Mouse (Mus musculus) MEL (cell line): ENCODE measurements at regions not wholly inside any gene's neighbourhood (a gene's known extent, or its start where the extent isn't known, plus 50 kb on each side); places are given as distances from the start of the nearest gene placed in this dataset.
A peak's percentile ranks its signal among the peaks of the same experiment; 100 is the strongest.

Experiments used
- DNase-seq: peaks from one replicate; pipeline ENCODE4 v3.0.0; 2011; ENCODE audit warnings: low read depth, low spot score
- H3K27ac ChIP-seq: 2 replicates; pipeline ENCODE4 v1.5.1; 2012; ENCODE audit warnings: low read depth, mild to moderate bottlenecking, control low read depth, low read length, moderate library complexity; ENCODE audit not compliant: control insufficient read depth
- H3K27me3 ChIP-seq, 2 experiments: fragments of 150-350 bp in 1 of 2; sonication (generic) in 1 of 2; 2 replicates each; pipeline ENCODE4 v1.6.1; 2012; ENCODE audit warnings: low read length in 2 of 2, mild to moderate bottlenecking in 2 of 2, improper control_type of control experiment in 1 of 2, moderate library complexity in 1 of 2; ENCODE audit not compliant: insufficient read depth in 2 of 2, control insufficient read depth in 1 of 2
- H3K36me3 ChIP-seq, 2 experiments: 2 replicates each; pipeline ENCODE4 v1.6.1; 2012 to 2014; ENCODE audit warnings: low read length in 2 of 2, improper control_type of control experiment in 1 of 2, inconsistent platforms in 1 of 2, mild to moderate bottlenecking in 1 of 2; ENCODE audit not compliant: insufficient read depth in 2 of 2, control insufficient read depth in 1 of 2
- H3K4me1 ChIP-seq, 2 experiments: fragments of 150-350 bp in 1 of 2; sonication (generic) in 1 of 2; 2 replicates each; pipeline ENCODE4 v1.6.1; 2012; ENCODE audit warnings: low read length in 2 of 2, improper control_type of control experiment in 1 of 2, mild to moderate bottlenecking in 1 of 2; ENCODE audit not compliant: insufficient read depth in 2 of 2, control insufficient read depth in 1 of 2
- H3K4me3 ChIP-seq, 2 experiments: fragments of 150-350 bp in 1 of 2; sonication (generic) in 1 of 2; 2 replicates each; pipeline ENCODE4 v1.5.1; 2012; ENCODE audit warnings: low read depth in 2 of 2, low read length in 2 of 2, mild to moderate bottlenecking in 2 of 2, moderate library complexity in 2 of 2, control low read depth in 1 of 2, improper control_type of control experiment in 1 of 2; ENCODE audit not compliant: control insufficient read depth in 1 of 2, insufficient read depth in 1 of 2
- H3K79me2 ChIP-seq: 2 replicates; pipeline ENCODE4 v1.6.1; 2012; ENCODE audit warnings: mild to moderate bottlenecking, low read length, moderate library complexity; ENCODE audit not compliant: control insufficient read depth, poor library complexity, insufficient read depth
- H3K9ac ChIP-seq: 2 replicates; pipeline ENCODE4 v1.6.1; 2012; ENCODE audit warnings: low read depth, mild to moderate bottlenecking, control low read depth, low read length, moderate library complexity; ENCODE audit not compliant: control insufficient read depth, poor library complexity, severe bottlenecking
- H3K9me3 ChIP-seq: fragments of 150-350 bp; sonication (generic); replicated peaks from 2 replicates; pipeline ENCODE4 v1.6.1; 2012; ENCODE audit warnings: mild to moderate bottlenecking, low read length, improper control_type of control experiment, moderate library complexity; ENCODE audit not compliant: insufficient read depth
- BHLHE40 ChIP-seq: IDR thresholded peaks from 2 replicates; pipeline ENCODE4 v1.6.1; 2012; ENCODE audit warnings: low read depth, mild to moderate bottlenecking, inconsistent platforms, low read length, improper control_type of control experiment, borderline replicate concordance
- ELF1 ChIP-seq: IDR thresholded peaks from 2 replicates; pipeline ENCODE4 v1.6.1; 2014; ENCODE audit warnings: low read depth, mild to moderate bottlenecking, inconsistent platforms, low read length, improper control_type of control experiment, moderate library complexity
- EP300 ChIP-seq, 2 experiments: IDR thresholded peaks; 2 replicates each; pipeline ENCODE4 v1.6.1; 2011; ENCODE audit warnings: improper control_type of control experiment in 2 of 2, low read length in 2 of 2, low read depth in 1 of 2, mild to moderate bottlenecking in 1 of 2
- ETS1 ChIP-seq: IDR thresholded peaks from 2 replicates; pipeline ENCODE4 v1.6.1; 2012; ENCODE audit warnings: low read depth, mild to moderate bottlenecking, inconsistent platforms, low read length, improper control_type of control experiment, moderate library complexity
- GATA1 ChIP-seq: IDR thresholded peaks from 2 replicates; pipeline ENCODE4 v1.6.1; 2011; ENCODE audit warnings: low read depth, low read length, improper control_type of control experiment
- JUND ChIP-seq: IDR thresholded peaks from 2 replicates; pipeline ENCODE4 v1.6.1; 2011; ENCODE audit warnings: low read depth, mild to moderate bottlenecking, improper control_type of control experiment, low read length
- MEF2A ChIP-seq: IDR thresholded peaks from 2 replicates; pipeline ENCODE4 v1.6.1; 2014; ENCODE audit warnings: low read depth, mild to moderate bottlenecking, inconsistent platforms, low read length, improper control_type of control experiment; ENCODE audit not compliant: poor library complexity, insufficient replicate concordance, severe bottlenecking; ENCODE audit errors: extremely low read depth
- POLR2A ChIP-seq, 2 experiments: IDR thresholded peaks; 2 replicates each; pipeline ENCODE4 v1.6.1; 2011 to 2012; ENCODE audit warnings: low read length in 2 of 2, mild to moderate bottlenecking in 2 of 2, control low read depth in 1 of 2, improper control_type of control experiment in 1 of 2, low read depth in 1 of 2, moderate library complexity in 1 of 2; ENCODE audit not compliant: control insufficient read depth in 1 of 2, insufficient read depth in 1 of 2, poor library complexity in 1 of 2
- POLR2AphosphoS5 ChIP-seq: IDR thresholded peaks from 2 replicates; pipeline ENCODE4 v1.6.1; 2012; ENCODE audit warnings: low read depth, borderline replicate concordance, mild to moderate bottlenecking, inconsistent platforms, low read length, moderate library complexity, mixed read lengths
- RAD21 ChIP-seq: IDR thresholded peaks from 2 replicates; pipeline ENCODE4 v1.6.1; 2011; ENCODE audit warnings: mild to moderate bottlenecking, low read depth, low read length, improper control_type of control experiment
- RCOR1 ChIP-seq: IDR thresholded peaks from 2 replicates; pipeline ENCODE4 v1.6.1; 2012; ENCODE audit warnings: low read depth, mild to moderate bottlenecking, inconsistent platforms, low read length, improper control_type of control experiment
- SIN3A ChIP-seq: IDR thresholded peaks from 2 replicates; pipeline ENCODE4 v1.6.1; 2012; ENCODE audit warnings: low read length, improper control_type of control experiment, inconsistent platforms
- SMC3 ChIP-seq: IDR thresholded peaks from 2 replicates; pipeline ENCODE4 v1.6.1; 2011; ENCODE audit warnings: low read depth, low read length, improper control_type of control experiment
- TCF12 ChIP-seq: IDR thresholded peaks from 2 replicates; pipeline ENCODE4 v1.6.1; 2014; ENCODE audit warnings: low read depth, mild to moderate bottlenecking, inconsistent platforms, low read length, improper control_type of control experiment, moderate library complexity

- TF ChIP-seq SIN3A: no peak
- TF ChIP-seq POLR2A (IDR thresholded peaks at IDR 0.05; ENCODE audit: control insufficient read depth in 1 of 2, insufficient read depth in 1 of 2, low read depth in 1 of 2, low read length in 2 of 2, poor library complexity in 1 of 2): no peak
- TF ChIP-seq ETS1: no peak
- no peak for TF ChIP-seq JUND
- no peak for TF ChIP-seq ELF1
- TF ChIP-seq RAD21: no peak
- TF ChIP-seq POLR2AphosphoS5: no peak
- TF ChIP-seq RCOR1: no peak
- TF ChIP-seq SMC3: no peak
- no peak for TF ChIP-seq GATA1
- no peak for TF ChIP-seq TCF12
- H3K27me3 ChIP-seq: no peaks in the 10 kb centered on the region
- no peak for DNase-seq
These were observed 379.1 kb upstream of the Anxa10 start for GRCm38 (mm10) chr8:62502043-62502442.

GRCm38 (mm10) chr8:62482503-62482902, 359.6 kb upstream of the Anxa10 start:
- Histone ChIP-seq H3K4me3 (no peak overlapping the region), H3K27me3 (no peaks in the 10 kb centered on the region), H3K9me3 (no peaks in the 10 kb centered on the region), H3K79me2 (no peaks in the 10 kb centered on the region), H3K36me3 (no peaks in the 10 kb centered on the region), H3K9ac (no peak overlapping the region), H3K27ac (no peak overlapping the region), H3K4me1 (no peaks in the 10 kb centered on the region)
- DNase-seq: no peak
- TF ChIP-seq BHLHE40 (no peak), TCF12 (peak; percentile 72; the same call in 1 of the 2 replicates), MEF2A (no peak), ETS1 (peak; percentile 35; the same call in 1 of the 2 replicates), EP300 (IDR thresholded peaks at IDR 0.05; ENCODE audit: low read depth in 1 of 2, low read length in 2 of 2) (peak in 1 of 2 experiments; percentile 56; a peak in 1 of 4 replicates)
- TF ChIP-seq, all 39 proteins: peak for 3

More at GRCm38 (mm10) chr8:62502043-62502442, 379.1 kb upstream of the Anxa10 start:
- no peaks in the 10 kb centered on the region for H3K79me2 ChIP-seq
- H3K9me3 ChIP-seq: no peaks in the 10 kb centered on the region
- no peak overlapping the region for H3K4me3 ChIP-seq
- no peak overlapping the region for H3K27ac ChIP-seq
- no peaks in the 10 kb centered on the region for H3K4me1 ChIP-seq
- no peaks in the 10 kb centered on the region for H3K36me3 ChIP-seq
- H3K9ac ChIP-seq: no peak overlapping the region
